Mouse (Mus musculus): ENCODE data around the gene Retreg1. TPM values are rescaled to one million over a fixed set of nuclear protein-coding genes. Genes with fewer than 3 reads are reported as not detected.

Retreg1 gene
- polyA plus RNA-seq, 1 experiment from 2014 or later: 110 TPM

DNA sequence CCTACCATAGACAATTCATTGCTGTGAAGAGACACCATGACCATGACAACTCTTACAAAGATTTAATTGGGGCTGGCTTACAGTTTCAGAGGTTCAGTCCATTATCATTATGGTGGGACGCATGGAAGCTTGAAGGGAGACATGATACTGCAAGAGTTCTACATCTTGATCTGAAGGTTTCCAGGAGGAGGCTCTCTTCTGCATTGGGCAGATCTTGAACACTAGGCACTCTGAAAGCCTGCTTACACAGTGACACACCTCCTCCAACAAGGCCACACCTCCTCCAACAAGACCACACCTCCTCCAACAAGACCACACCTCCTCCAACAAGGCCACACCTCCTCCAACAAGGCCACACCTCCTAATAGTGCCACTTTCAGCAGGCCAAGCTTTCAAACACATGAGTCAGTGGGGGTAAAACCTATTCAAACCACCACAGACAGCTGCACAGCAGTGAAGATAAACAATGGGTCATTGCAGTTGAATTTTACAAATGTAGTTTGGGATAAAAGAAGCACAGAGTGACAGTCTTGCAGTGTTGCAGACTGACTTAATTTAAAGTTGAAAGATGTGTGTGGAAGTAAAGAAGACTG is 4.7 kb downstream of the Retreg1 start:
- no peaks in the 10 kb centered on the region for H3K27me3 ChIP-seq
- in situ Hi-C loops (cut with MboI; ENCODE audit: low pct_unique_long_range_greater_than_20kb): no loop called here
- ChIA-PET POLR2A (no interaction called here), CTCF (interaction anchor here (1.2 kb wide), 1 partner anchor 31 kb away, joined by 3 read pairs; no protein-coding TSS in a partner anchor)
- TF ChIP-seq CTCF (IDR thresholded peaks at IDR 0.05): no peak
- ATAC-seq: no peak
- no peak for DNase-seq (ENCODE audit: low read depth, low spot score)

GRCm38 (mm10) chr15:25850552-25850951 is 7.6 kb downstream of the Retreg1 start:
- in situ Hi-C loops (cut with MboI; ENCODE audit: low pct_unique_long_range_greater_than_20kb): no loop called here
- ChIA-PET POLR2A (no interaction called here), CTCF (interaction anchor here (1.1 kb wide), 1 partner anchor 109 kb away, joined by 3 read pairs; no protein-coding TSS in a partner anchor)
- ATAC-seq (no peak), DNase-seq (ENCODE audit: low read depth, low spot score) (no peak)
- TF ChIP-seq CTCF (IDR thresholded peaks at IDR 0.05): no peak
- no peaks in the 10 kb centered on the region for H3K27me3 ChIP-seq

DNA sequence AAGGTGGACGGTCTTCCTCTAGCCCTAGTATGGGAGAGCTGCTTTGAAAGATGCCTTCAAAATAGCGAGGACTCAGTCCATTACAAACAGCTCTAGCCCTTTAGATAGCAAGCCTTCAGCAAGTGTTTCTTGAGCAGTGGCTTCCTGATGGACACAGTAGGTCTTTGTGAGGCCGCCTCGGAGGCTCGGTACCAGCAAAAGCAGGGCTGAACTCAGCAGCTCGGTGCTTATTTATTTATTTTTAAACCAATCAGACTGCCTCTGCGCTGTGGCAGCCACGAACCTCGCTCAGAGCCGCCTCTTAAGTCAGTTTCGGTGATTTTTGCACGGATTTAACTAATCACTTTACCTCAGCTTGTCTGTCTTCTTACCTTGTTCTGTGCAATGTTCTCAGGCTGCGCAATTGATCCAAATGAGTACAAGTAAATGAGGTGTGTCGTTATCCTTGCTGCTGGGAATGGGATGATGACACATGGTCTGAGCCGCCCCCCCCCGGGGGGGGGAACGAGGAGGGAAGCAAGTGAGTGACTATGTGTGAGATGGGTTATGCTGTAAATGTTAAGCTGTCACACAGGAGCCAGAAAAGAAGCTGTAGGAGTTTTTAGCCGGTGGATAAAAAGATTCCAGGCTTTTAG is 11.4 kb downstream of the Retreg1 start:
- TF ChIP-seq CTCF (IDR thresholded peaks at IDR 0.05): no peak
- in situ Hi-C loops (cut with MboI; ENCODE audit: low pct_unique_long_range_greater_than_20kb): no loop called here
- H3K27me3 ChIP-seq: no peaks in the 10 kb centered on the region
- ChIA-PET POLR2A (interaction anchor here (0.7 to 2.3 kb wide), 4 partner anchors 9 to 467 kb away, joined by 3 to 7 read pairs (median 4); no protein-coding TSS in a partner anchor), CTCF (interaction anchor here (0.8 to 2.4 kb wide), 4 partner anchors 10 to 105 kb away, joined by 3 to 7 read pairs (median 4); partner anchors contain the start of gene Retreg1)
- DNase-seq (ENCODE audit: low read depth, low spot score) (no peak), ATAC-seq (peak; percentile 13)

DNA sequence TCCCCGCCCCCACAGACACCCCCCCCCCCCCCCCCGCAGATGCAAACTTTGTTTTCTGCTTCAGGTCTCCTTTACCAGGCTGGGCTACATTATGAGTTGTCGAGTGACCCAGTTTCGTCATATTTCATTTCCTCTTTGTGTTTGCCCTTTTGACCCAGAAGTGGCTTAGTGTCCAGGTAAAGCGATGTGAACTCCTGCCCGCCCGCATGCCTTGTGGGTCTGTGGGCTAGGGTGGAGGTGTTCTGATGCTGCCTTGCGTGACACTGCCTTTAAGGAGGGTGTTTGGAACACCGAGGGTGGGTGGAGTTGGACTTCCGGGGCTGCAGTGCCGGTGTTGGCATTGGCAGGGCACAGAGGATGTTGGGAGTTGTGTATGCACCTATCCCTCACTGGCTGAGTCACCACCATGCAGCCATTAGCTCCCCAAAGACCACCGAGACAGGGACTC is 15.7 kb downstream of the Retreg1 start:
- no peaks in the 10 kb centered on the region for H3K27me3 ChIP-seq
- POLR2A ChIA-PET: interaction anchor here (0.6 kb wide), 1 partner anchor 10 kb away, joined by 3 read pairs; no protein-coding TSS in a partner anchor
- CTCF ChIA-PET: no interaction called here
- ATAC-seq: no peak
- TF ChIP-seq CTCF (IDR thresholded peaks at IDR 0.05): no peak
- DNase-seq (ENCODE audit: low read depth, low spot score): no peak
- in situ Hi-C loops (cut with MboI; ENCODE audit: low pct_unique_long_range_greater_than_20kb): no loop called here

GRCm38 (mm10) chr15:25859469-25859868 is 16.5 kb downstream of the Retreg1 start:
- no peak for ATAC-seq
- DNase-seq (ENCODE audit: low read depth, low spot score): no peak
- in situ Hi-C loops (cut with MboI; ENCODE audit: low pct_unique_long_range_greater_than_20kb): no loop called here
- H3K27me3 ChIP-seq: no peaks in the 10 kb centered on the region
- ChIA-PET CTCF (no interaction called here), POLR2A (no interaction called here)
- no peak for TF ChIP-seq CTCF (IDR thresholded peaks at IDR 0.05)

GRCm38 (mm10) chr15:25861900-25862299 is 18.9 kb downstream of the Retreg1 start:
- in situ Hi-C loops (cut with MboI; ENCODE audit: low pct_unique_long_range_greater_than_20kb): no loop called here
- ATAC-seq: no peak
- H3K27me3 ChIP-seq: no peaks in the 10 kb centered on the region
- no peak for DNase-seq (ENCODE audit: low read depth, low spot score)
- TF ChIP-seq CTCF (IDR thresholded peaks at IDR 0.05): no peak
- POLR2A ChIA-PET: interaction anchor here (0.6 kb wide), 1 partner anchor 585 kb away, joined by 3 read pairs; no protein-coding TSS in a partner anchor
- CTCF ChIA-PET: no interaction called here

GRCm38 (mm10) chr15:25865605-25866004 is 22.6 kb downstream of the Retreg1 start:
- POLR2A ChIA-PET: no interaction called here
- DNase-seq (ENCODE audit: low read depth, low spot score) (no peak), ATAC-seq (no peak)
- CTCF ChIA-PET: interaction anchor here (1.5 to 1.9 kb wide), 2 partner anchors 21 to 92 kb away, joined by 4 to 9 read pairs; no protein-coding TSS in a partner anchor
- in situ Hi-C loops (cut with MboI; ENCODE audit: low pct_unique_long_range_greater_than_20kb): no loop called here
- TF ChIP-seq CTCF (IDR thresholded peaks at IDR 0.05): no peak
- H3K27me3 ChIP-seq: no peaks in the 10 kb centered on the region

DNA sequence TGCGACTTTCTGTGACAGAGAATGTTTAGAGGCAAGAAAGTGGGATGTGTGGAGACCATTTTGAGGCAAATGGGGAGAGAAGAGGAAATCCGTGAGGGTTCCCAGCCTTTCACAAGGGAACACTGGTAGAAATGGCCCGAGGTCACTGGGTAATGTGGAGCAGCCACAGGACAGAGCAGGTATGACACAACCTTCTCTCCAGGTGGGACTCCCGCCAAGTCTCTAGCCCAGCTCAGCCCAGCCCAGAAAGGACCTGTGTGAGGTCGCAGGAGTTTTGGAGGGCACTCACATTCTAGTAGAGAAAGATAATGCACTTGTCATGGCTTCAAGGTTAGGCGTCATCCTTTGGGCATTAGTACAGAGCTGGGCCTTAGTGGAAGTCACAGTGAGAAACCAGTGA is 23.1 kb downstream of the Retreg1 start:
- in situ Hi-C loops (cut with MboI; ENCODE audit: low pct_unique_long_range_greater_than_20kb): no loop called here
- DNase-seq (ENCODE audit: low read depth, low spot score) (no peak), ATAC-seq (no peak)
- ChIA-PET CTCF (interaction anchor here (1.5 to 1.9 kb wide), 2 partner anchors 21 to 91 kb away, joined by 4 to 9 read pairs; no protein-coding TSS in a partner anchor), POLR2A (no interaction called here)
- no peak for TF ChIP-seq CTCF (IDR thresholded peaks at IDR 0.05)
- H3K27me3 ChIP-seq: no peaks in the 10 kb centered on the region

DNA sequence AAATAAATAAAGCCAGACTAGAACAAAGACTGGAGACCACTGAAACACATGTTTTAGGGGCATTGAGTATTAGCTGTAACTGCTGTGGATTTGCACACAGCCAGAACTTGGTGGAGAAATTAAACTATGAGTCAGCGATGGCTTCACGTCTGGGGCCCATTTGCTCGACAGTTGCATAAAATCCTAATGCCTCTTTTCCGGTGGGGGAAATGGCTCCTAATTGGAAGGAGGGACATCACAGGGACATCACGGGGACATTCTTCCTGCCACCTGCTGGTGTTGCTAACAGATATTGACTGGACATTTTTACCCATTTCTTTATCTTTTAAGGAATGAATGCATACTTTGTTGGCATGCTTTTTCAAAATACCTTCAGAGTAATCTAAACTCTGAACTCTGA is 26.1 kb downstream of the Retreg1 start:
- no peak for TF ChIP-seq CTCF (IDR thresholded peaks at IDR 0.05)
- ATAC-seq: no peak
- in situ Hi-C loops (cut with MboI; ENCODE audit: low pct_unique_long_range_greater_than_20kb): no loop called here
- ChIA-PET POLR2A (interaction anchor here (0.9 kb wide), 1 partner anchor 33 kb away, joined by 3 read pairs; no protein-coding TSS in a partner anchor), CTCF (interaction anchor here (1.9 kb wide), 1 partner anchor 64 kb away, joined by 5 read pairs; no protein-coding TSS in a partner anchor)
- H3K27me3 ChIP-seq: no peaks in the 10 kb centered on the region
- no peak for DNase-seq (ENCODE audit: low read depth, low spot score)

DNA sequence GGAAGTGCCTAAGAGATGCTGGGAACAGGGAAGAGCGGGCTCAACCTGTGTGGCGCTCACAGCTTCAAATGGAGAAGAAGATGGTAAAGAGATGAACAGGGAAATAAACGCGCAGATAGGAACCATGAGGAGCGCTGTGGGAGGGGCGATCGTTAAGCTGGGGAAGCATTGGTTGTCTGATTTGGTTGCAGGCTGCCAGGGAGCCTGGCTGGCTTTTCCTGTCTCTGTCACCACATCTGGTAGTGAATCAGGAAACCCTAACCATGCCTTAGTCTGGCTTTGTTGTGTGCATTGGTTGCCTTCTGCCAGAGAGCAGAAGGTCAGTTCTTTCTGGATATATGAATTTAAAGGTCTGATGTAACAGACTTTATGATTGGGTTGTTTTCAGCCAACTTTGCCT is 28.5 kb downstream of the Retreg1 start:
- H3K27me3 ChIP-seq: no peaks in the 10 kb centered on the region
- in situ Hi-C loops (cut with MboI; ENCODE audit: low pct_unique_long_range_greater_than_20kb): loop anchor here (5.0 kb wide), 1 partner anchor 44 kb away; no protein-coding TSS in a partner anchor
- DNase-seq (ENCODE audit: low read depth, low spot score): no peak
- no peak for TF ChIP-seq CTCF (IDR thresholded peaks at IDR 0.05)
- ATAC-seq: no peak
- ChIA-PET CTCF (no interaction called here), POLR2A (no interaction called here)

GRCm38 (mm10) chr15:25872118-25872517 is 29.1 kb downstream of the Retreg1 start:
- POLR2A ChIA-PET: no interaction called here
- no peak for ATAC-seq
- no peak for TF ChIP-seq CTCF (IDR thresholded peaks at IDR 0.05)
- CTCF ChIA-PET: no interaction called here
- no peaks in the 10 kb centered on the region for H3K27me3 ChIP-seq
- in situ Hi-C loops (cut with MboI; ENCODE audit: low pct_unique_long_range_greater_than_20kb): loop anchor here (5.0 kb wide), 1 partner anchor 45 kb away; no protein-coding TSS in a partner anchor
- no peak for DNase-seq (ENCODE audit: low read depth, low spot score)

Measured in Patski (cell line).